Mouse (Mus musculus): ENCODE measurements around the gene Saa4. TPM values are rescaled to one million over a fixed set of nuclear protein-coding genes. Genes with fewer than 3 reads are reported as not detected.
"Not testable (repeated sequence)": the region's sequence is repeated elsewhere in the genome, so short reads cannot be mapped to it uniquely, and the experiment has no call there.

Saa4 gene
- polyA plus RNA-seq, 1 experiment from 2014 or later: not detected

GRCm38 (mm10) chr7:46710390-46710844 is 22.0 kb downstream of the Saa4 start, which contains the start of gene Saal1:
TSS of gene Saal1 (minus strand) at chr7:46710680.
- H3K4me1 ChIP-seq: peaks cover 13% of the 10 kb centered on the region
- H3K4me3 ChIP-seq: peak within 1 kb of the TSS; percentile 94
- no peaks in the 10 kb centered on the region for H3K9me3 ChIP-seq (replicated peaks)
- H3K27me3 ChIP-seq (ENCODE audit: low read depth, poor library complexity, severe bottlenecking): no peaks in the 10 kb centered on the region
- peak; percentile 99 for DNase-seq (ENCODE audit: low spot score)
- H3K27ac ChIP-seq: peak within 1 kb of the TSS; percentile 98
- peaks cover 34% of the 10 kb centered on the region for H3K36me3 ChIP-seq
- WGBS: under 1% methylated on average over 38 of the region's 38 CpGs

DNA sequence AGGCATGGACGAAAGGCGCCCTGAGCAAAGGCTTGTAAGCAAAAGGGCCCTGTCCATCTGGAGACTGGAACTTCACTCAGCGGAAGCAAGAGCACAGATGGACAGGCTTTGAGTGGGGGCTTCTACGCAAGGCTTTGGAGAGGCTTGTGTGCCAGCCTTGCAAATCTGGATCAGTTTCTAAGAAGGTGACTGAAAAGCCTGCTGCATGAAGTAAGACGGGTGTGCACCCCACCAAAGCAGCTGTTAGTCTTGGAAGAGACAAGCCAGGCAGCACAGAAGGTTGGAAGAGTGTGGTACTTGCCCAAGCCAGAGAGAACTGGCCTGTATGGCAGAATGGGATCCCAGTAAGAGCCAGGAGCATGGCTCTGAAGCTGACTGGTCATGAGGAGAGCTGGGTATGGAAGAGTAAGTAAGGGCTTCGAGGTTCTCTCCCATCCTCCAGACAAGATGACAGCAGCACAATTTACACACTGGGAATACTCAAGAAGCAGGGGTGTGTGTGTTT is 31.8 kb downstream of the Saa4 start:
- 94% methylated on average over 6 of the region's 6 CpGs for WGBS
- no peaks in the 10 kb centered on the region for H3K27me3 ChIP-seq (ENCODE audit: low read depth, poor library complexity, severe bottlenecking)
- H3K27ac ChIP-seq: no peak overlapping the region
- no peaks in the 10 kb centered on the region for H3K9me3 ChIP-seq (replicated peaks)
- no peaks in the 10 kb centered on the region for H3K4me1 ChIP-seq
- H3K36me3 ChIP-seq: peaks cover 99% of the 10 kb centered on the region
- no peak overlapping the region for H3K4me3 ChIP-seq
- DNase-seq (ENCODE audit: low spot score): no peak

GRCm38 (mm10) chr7:46696754-46697153 is 35.6 kb downstream of the Saa4 start:
- no peaks in the 10 kb centered on the region for H3K4me1 ChIP-seq
- 84% methylated on average over 1 of the region's 1 CpGs for WGBS
- H3K36me3 ChIP-seq: peaks cover 95% of the 10 kb centered on the region
- DNase-seq (ENCODE audit: low spot score): no peak
- H3K4me3 ChIP-seq: no peak overlapping the region
- no peak overlapping the region for H3K27ac ChIP-seq
- no peaks in the 10 kb centered on the region for H3K9me3 ChIP-seq (replicated peaks)
- H3K27me3 ChIP-seq (ENCODE audit: low read depth, poor library complexity, severe bottlenecking): no peaks in the 10 kb centered on the region

GRCm38 (mm10) chr7:46686827-46687226 is 45.6 kb downstream of the Saa4 start:
- 87% methylated on average over 5 of the region's 5 CpGs for WGBS
- no peak overlapping the region for H3K27ac ChIP-seq
- H3K4me1 ChIP-seq: no peaks in the 10 kb centered on the region
- no peaks in the 10 kb centered on the region for H3K9me3 ChIP-seq (replicated peaks)
- peaks cover 47% of the 10 kb centered on the region for H3K36me3 ChIP-seq
- H3K4me3 ChIP-seq: no peak overlapping the region
- DNase-seq (ENCODE audit: low spot score): no peak
- no peaks in the 10 kb centered on the region for H3K27me3 ChIP-seq (ENCODE audit: low read depth, poor library complexity, severe bottlenecking)

DNA sequence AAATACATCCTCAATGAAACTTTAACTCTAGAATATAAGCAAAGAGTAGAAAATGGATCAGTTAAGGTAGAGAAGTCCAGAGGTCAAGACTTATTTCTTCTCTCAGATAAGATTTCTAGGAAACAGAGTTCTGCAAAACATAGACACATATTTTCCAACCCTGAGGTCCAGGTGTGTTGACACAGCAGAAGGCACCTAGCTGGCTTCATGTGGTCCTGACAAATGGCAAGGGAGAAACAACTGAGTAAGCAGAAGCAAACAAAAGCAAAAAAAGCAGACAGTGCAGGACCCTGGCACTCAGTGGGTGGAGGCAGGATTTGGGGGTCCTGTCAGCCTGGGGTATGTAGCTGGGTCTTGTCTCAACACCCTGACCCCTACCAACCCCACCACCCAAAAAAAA is 51.7 kb downstream of the Saa4 start:
- H3K4me3 ChIP-seq: no peak overlapping the region
- H3K27me3 ChIP-seq (ENCODE audit: low read depth, poor library complexity, severe bottlenecking): no peaks in the 10 kb centered on the region
- H3K9me3 ChIP-seq (replicated peaks): no peaks in the 10 kb centered on the region
- no peak for DNase-seq (ENCODE audit: low spot score)
- H3K36me3 ChIP-seq: no peaks in the 10 kb centered on the region
- no peaks in the 10 kb centered on the region for H3K4me1 ChIP-seq
- no peak overlapping the region for H3K27ac ChIP-seq

- H3K36me3 ChIP-seq; H3K9me3 ChIP-seq (replicated peaks); H3K27me3 ChIP-seq (ENCODE audit: low read depth, poor library complexity, severe bottlenecking); DNase-seq (ENCODE audit: low spot score); H3K27ac ChIP-seq; H3K4me3 ChIP-seq; H3K4me1 ChIP-seq: not testable (repeated sequence)
- 94% methylated on average over 7 of the region's 7 CpGs for WGBS
These were observed 53.4 kb downstream of the Saa4 start for GRCm38 (mm10) chr7:46679044-46679443.

GRCm38 (mm10) chr7:46678417-46678816 is 54.0 kb downstream of the Saa4 start:
- Histone ChIP-seq H3K27ac (no peak overlapping the region), H3K4me1 (no peaks in the 10 kb centered on the region), H3K4me3 (no peak overlapping the region), H3K9me3 (replicated peaks) (no peaks in the 10 kb centered on the region), H3K27me3 (ENCODE audit: low read depth, poor library complexity, severe bottlenecking) (no peaks in the 10 kb centered on the region), H3K36me3 (no peaks in the 10 kb centered on the region)
- DNase-seq (ENCODE audit: low spot score): no peak
- WGBS: 93% methylated on average over 3 of the region's 3 CpGs

Other genes starting within 250 kb of the Saa4 start
- 12.1 and 12.7 TPM in 2 replicates for gene Sergef, start 92.8 kb downstream of the Saa4 start, polyA plus RNA-seq (2016; fragmentation: Nextera tagmentation; extraction: Ambion mirVana)
- not detected in 2 replicates for gene Tph1, start 60.1 kb downstream of the Saa4 start, polyA plus RNA-seq (2016; fragmentation: Nextera tagmentation; extraction: Ambion mirVana)
- 47.4 and 47.6 TPM in 2 replicates for gene Saal1, start 21.9 kb downstream of the Saa4 start, polyA plus RNA-seq (2016; fragmentation: Nextera tagmentation; extraction: Ambion mirVana)
- 0.15 TPM in 1 of 2 replicates, not detected in the other for gene Saa3, start 16.9 kb downstream of the Saa4 start, polyA plus RNA-seq (2016; fragmentation: Nextera tagmentation; extraction: Ambion mirVana)
- gene Saa1, start 10.4 kb upstream of the Saa4 start, polyA plus RNA-seq (2016; fragmentation: Nextera tagmentation; extraction: Ambion mirVana): 1.4 and 3.3 TPM in 2 replicates
- 1.7 TPM in 2 replicates for gene Saa2, start 19.2 kb upstream of the Saa4 start, polyA plus RNA-seq (2016; fragmentation: Nextera tagmentation; extraction: Ambion mirVana)
- 19.0 and 19.5 TPM in 2 replicates for gene Hps5, start 63.5 kb upstream of the Saa4 start, polyA plus RNA-seq (2016; fragmentation: Nextera tagmentation; extraction: Ambion mirVana)
- gene Gtf2h1, start 63.5 kb upstream of the Saa4 start, polyA plus RNA-seq (2016; fragmentation: Nextera tagmentation; extraction: Ambion mirVana): 50.2 and 52.4 TPM in 2 replicates
- gene Ldha, start 108.9 kb upstream of the Saa4 start, polyA plus RNA-seq (2016; fragmentation: Nextera tagmentation; extraction: Ambion mirVana): 2,714 and 3,443 TPM in 2 replicates
- 0.10 and 0.13 TPM in 2 replicates for gene Ldhc, start 128.6 kb upstream of the Saa4 start, polyA plus RNA-seq (2016; fragmentation: Nextera tagmentation; extraction: Ambion mirVana)
- gene Tsg101, start 187.4 kb upstream of the Saa4 start, polyA plus RNA-seq (2016; fragmentation: Nextera tagmentation; extraction: Ambion mirVana): 236 and 252 TPM in 2 replicates
- 11.7 and 12.1 TPM in 2 replicates for gene Uevld, start 225.9 kb upstream of the Saa4 start, polyA plus RNA-seq (2016; fragmentation: Nextera tagmentation; extraction: Ambion mirVana)